Mouse (Mus musculus) heart, postnatal 36 days (tissue): ENCODE measurements around the gene Inpp4a. TPM values are rescaled to one million over a fixed set of nuclear protein-coding genes. Genes with fewer than 3 reads are reported as not detected.

Source experiments
- DNase-seq, 2 experiments: peaks; one replicate each; pipeline ENCODE4 v3.0.0; 2021 to 2022
- intact Hi-C: fragments of 180-260 bp; cut with DNase I; formaldehyde crosslinking; loops from one replicate; pipeline ENCODE4 v1.15.1; 2025
- total RNA-seq, 2 experiments: library from RNA; stranded (reverse); gene quantifications; 2 replicates each; pipeline ENCODE4 v1.2.3; 2021

Inpp4a gene
- total RNA-seq = 10 to 100 TPM; 17.0 to 19.8 TPM

DNA sequence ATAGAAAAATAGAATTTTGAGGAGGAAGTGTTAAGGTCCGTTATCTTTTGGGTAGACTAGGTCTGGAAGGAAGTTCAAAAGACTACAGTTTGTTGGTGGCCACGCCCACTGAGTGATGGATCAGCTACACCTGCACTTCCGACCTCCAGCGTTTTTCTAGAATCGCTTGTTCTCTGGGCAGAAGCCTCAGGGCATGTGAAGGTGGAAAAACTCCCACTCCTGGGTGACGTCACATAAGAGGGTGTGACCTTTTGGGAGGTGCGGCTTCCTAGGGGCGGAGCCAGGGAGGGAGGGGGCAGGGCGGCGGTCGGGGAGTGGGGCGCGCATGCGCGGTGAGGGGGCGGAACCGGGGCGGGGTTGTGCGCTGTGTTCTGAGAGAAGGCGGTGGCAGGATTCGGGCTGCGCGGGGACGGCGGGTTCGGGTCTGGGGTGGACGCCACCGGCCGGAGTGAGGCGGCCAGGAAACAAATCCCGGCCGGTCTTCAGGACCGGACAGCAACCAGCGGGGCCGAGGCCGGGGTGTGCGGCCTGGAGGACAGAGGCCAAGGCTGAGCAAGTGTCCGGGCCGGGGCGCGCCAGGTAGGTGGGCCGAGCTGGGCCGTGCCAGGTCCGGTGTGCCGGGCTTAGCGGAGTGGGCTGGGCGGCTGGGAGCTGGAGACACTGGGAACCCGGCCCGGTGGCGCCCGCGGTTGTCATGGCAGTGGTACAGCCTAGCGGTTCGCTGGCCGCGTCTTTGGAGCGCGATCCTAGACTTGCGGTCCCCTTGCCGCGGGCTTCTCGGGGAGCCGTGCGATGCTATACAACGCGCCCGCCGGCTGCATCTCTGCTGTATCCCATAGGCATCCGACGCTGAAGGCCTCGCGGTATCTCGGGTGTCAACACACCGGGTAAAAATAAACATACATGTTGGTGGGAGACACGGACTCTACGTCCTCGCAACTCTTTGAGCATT lies at the start of gene Inpp4a:
Gene Inpp4a, plus strand, starts transcription at position 326 of the 952 bp plus-strand sequence.
- intact Hi-C loops = loop anchor here (5.0 kb wide), 1 partner anchor 47 kb away; no protein-coding TSS in a partner anchor
- DNase-seq = peak; percentile 95 to 96

GRCm38 (mm10) chr1:37250643-37251310 lies 48.9 kb upstream of the Inpp4a start:
- DNase-seq = peak; percentile 79 to 87
- intact Hi-C loops = loop anchor here (1.0 to 2.0 kb wide), 3 partner anchors 56 to 513 kb away; no protein-coding TSS in a partner anchor

GRCm38 (mm10) chr1:37258443-37258842 lies 41.2 kb upstream of the Inpp4a start:
- no peak for DNase-seq
- intact Hi-C loops = no loop called here

DNA sequence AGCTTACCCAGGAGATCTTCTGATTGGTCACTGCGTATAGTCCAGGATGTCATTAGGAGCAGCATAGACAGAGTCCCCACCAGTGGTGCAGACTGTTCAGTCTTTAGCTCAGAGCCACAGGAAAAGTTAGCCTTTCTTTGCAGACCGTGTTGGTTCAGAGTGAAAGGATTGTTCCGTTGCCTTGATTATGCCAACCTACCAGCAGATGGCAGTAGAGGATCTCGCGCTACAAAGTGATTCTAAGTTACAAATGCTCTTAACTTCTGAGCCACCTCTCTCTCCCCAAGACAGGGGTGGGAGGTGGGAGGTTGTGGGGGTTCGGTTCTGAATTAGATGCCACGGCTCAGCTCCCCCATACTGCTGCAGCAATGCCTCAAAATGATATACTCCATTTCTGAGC lies 27.2 kb upstream of the Inpp4a start:
- intact Hi-C loops = loop anchor here (1.0 kb wide), 2 partner anchors 129 to 364 kb away; no protein-coding TSS in a partner anchor

GRCm38 (mm10) chr1:37286556-37286955 lies 13.1 kb upstream of the Inpp4a start:
- intact Hi-C loops = no loop called here
- no peak for DNase-seq

More for the DNA sequence above, 27.2 kb upstream of the Inpp4a start:
- DNase-seq = peak; percentile 65 to 66

- no peak for DNase-seq
- intact Hi-C loops = no loop called here
Measured at GRCm38 (mm10) chr1:37287748-37288147, 11.9 kb upstream of the Inpp4a start.

DNA sequence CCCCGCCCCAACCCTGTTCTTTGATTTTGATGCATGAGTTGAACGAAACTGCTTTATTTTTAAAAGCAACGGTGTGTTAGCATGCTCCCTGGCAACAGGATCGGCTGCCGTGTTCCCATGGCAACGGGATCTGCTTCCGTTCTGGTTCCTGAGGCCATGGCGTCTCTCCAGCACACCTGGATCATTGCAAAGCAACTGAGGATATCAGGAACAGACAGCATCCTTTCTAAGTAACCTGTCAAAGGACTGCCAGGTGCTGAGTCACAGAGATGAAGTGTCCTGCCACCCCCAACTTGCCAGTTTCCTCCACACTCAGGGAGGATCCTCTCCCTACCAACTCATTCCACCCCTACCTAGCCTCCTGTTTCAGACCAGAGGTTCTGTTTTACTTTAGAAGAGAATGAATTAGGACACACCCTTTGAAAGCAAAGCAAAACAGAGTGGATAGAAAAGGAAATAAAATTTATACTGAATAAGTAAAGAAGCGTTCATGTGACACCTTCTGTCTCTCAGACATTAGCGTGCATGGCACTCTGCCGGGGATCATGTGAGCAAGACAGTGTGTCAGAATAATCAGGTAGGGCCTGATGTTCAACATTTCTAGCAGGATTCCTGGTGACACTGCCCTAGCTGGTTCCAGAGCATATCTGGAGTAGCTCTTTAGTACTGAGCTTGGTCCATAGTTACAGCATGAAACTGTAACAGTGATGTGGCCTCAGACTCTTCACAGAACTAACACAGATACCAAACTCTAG lies 11.3 kb upstream of the Inpp4a start:
- no peak for DNase-seq
- intact Hi-C loops = no loop called here

DNA sequence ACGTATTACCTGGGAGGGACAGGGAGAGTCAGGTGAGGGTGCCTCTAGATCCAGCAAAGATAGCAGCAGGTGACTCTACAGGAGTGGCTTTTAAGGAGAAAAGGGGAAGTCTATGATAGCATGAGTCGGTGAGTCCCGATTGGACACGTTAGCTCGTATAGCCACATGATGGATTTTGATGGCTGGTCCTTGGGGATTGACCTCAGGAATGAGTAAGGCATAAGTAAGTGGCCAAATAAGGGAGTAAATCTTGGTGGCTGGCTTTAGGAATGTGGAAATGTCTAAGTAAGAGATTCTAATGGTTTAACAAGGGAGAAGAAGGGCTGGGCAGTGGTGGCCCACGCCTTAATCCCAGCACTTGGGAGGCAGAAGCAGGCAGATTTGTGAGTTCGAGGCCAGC lies 10.7 kb upstream of the Inpp4a start:
- intact Hi-C loops = no loop called here
- no peak for DNase-seq

GRCm38 (mm10) chr1:37296414-37296813 lies 3.3 kb upstream of the Inpp4a start:
- intact Hi-C loops = no loop called here

GRCm38 (mm10) chr1:37298904-37299303 lies 761 bp upstream of the Inpp4a start:
- intact Hi-C loops = no loop called here
- DNase-seq = no peak

More at GRCm38 (mm10) chr1:37296414-37296813, 3.3 kb upstream of the Inpp4a start:
- DNase-seq = no peak

- intact Hi-C loops = loop anchor here (5.0 kb wide), 1 partner anchor 47 kb away; no protein-coding TSS in a partner anchor
Measured at GRCm38 (mm10) chr1:37300650-37301049, 985 bp downstream of the Inpp4a start.

DNA sequence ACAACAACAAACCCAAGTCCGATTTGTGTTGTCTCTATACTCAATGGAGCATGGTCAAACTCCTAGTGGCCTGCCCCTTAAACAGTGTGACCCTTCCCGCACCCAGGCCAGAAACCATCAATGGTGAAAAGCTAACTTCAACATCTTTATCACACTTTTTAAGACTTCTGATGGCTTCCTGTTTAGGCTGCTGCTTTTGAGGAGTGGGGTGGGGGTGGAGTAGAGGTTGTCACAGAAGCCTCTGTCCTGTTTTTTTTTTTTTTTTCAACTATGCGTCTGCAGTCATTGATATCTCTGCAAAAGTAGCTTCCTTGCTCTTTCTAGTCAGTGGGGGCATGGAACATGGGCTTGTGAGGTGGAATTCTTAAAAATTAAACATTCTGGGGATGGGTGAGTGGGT lies 3.1 kb downstream of the Inpp4a start:
- intact Hi-C loops = loop anchor here (5.0 kb wide), 1 partner anchor 44 kb away; no protein-coding TSS in a partner anchor
- no peak for DNase-seq

More at GRCm38 (mm10) chr1:37300650-37301049, 985 bp downstream of the Inpp4a start:
- DNase-seq = no peak

- DNase-seq = no peak
- intact Hi-C loops = no loop called here
Measured at GRCm38 (mm10) chr1:37305691-37306287, 6.1 kb downstream of the Inpp4a start.

DNA sequence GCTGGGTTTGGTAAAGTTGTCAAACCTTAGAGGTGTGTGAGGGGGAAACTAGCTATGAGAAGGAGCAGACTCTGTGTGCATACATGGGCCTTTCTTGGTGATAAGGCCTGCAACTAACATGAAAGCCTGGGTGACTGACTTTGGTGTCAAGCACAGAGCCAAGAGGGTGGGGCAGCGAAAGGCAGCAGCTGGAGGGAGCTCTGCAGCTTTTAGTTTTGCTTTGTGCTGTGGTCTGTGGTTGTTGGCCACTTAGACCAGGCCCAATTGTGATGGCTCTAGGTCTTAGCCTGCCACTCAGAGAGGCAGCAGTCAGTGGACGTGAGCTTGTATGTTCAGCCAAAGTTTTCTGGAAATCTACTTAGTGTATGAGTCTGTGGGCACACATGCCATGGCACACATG lies 7.9 kb downstream of the Inpp4a start:
- DNase-seq = no peak
- intact Hi-C loops = no loop called here

- intact Hi-C loops = no loop called here
- DNase-seq = no peak
Measured at GRCm38 (mm10) chr1:37308021-37308742, 8.5 kb downstream of the Inpp4a start.

GRCm38 (mm10) chr1:37308743-37309100 lies 9.1 kb downstream of the Inpp4a start:
- intact Hi-C loops = no loop called here
- DNase-seq = no peak

DNA sequence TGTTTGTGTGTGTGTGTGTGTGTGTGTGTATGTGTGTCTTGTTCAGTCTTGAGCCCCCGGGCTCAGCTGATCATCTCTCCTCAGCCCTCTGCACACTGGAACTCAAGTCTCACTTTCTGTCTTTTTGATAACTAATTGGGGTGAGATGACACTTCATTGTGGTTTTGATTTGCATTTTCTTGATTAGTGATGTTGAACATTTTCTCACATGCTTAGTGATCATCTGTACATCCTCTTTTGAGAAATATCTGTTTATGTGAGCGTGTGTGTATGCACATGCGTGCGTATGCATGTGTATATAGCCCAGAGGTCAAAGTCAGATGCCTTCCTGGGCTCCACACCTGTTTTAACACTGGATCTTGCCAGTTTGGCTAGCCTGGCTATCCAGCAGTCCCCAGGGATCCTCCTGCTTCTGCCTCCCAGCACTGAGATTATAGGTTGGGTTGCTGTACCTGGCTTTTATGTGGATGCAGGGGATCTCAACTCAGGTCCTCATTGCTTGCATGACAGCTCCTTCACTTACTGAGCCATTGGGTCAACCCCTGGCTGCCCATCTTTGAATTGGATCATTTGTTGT lies 10.4 kb downstream of the Inpp4a start:
- no peak for DNase-seq
- intact Hi-C loops = no loop called here

DNA sequence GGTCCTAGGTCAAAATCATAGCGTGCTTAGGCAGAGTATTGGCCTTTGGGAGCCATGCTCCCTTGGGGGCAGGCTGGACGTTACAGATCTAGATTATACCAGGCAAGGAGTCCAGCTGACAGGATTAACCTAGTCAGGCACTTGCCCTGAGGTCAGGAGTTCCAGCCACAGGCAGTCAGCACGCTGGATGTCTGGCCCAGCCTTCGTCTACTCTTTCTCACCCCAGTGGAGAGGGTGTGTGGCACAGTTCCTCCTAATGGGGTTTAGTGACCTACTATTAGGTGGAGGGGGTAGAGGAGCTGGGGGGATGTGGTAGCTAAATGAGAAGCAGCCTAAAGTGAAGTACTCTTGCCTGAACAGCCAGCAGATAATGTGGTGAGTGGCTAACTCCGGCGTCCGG lies 14.7 kb downstream of the Inpp4a start:
- intact Hi-C loops = no loop called here
- DNase-seq = no peak

DNA sequence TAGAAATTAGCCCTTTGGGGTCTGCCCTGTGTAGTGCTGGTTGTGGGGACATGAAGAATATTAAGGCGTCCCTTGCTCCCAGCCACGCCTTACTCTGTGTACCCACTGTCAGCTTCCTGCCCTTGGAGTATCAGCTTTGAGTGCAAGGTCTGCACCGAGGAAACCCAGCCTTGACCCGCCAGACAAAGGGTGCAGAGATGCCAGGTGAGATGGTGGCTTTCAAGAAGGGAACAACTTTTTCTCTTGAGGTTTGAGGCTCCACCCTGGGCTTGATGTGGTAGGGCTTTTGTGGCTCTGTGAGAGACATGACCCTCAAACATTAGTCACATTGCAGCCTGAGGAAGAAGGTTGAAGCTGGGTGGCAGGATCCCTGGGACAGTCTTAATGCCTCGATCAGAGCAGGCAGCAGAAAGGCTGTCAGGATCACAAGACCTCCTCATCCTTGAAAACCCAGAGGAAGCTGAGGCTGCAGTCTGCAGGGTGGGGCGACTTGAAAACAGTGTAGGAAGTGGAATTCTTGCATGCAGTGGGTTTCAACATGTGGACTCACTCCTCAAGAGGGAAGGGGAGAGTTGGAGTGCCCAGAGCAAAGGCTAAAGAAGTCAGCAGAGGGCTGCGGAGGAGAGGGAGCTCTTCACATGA lies 18.1 kb downstream of the Inpp4a start:
- intact Hi-C loops = no loop called here
- no peak for DNase-seq
